ENCODE assay signal across 11 mouse cellular contexts in the genomic region with DNA sequence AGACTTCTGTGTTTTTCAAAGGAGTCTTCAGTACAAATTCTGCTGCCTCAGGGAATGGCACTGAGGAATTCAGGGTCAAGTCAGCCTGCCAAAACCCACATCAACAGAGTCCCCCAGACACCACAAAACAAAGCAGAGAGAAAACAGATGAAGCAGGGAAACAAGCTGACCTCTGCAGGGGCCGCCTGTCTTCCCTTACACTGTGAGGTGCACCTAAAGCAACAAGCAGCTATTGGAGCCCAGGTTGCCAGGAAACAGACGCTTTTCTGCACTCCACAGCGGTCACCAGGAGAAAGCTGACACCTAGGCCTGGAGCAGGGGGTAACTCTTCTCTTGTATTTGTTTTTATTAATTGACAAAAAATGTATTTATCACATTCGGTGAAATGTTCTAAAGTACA. TPM values are rescaled to one million over a fixed set of nuclear protein-coding genes. Genes with fewer than 3 reads are reported as not detected.
DNase-seq lines count a peak whose midpoint lies in the region; ATAC-seq lines count a peak whose summit lies in the region.
"Had no signal": no experiment of that assay in that cellular context is flagged by ENCODE, and none has a peak within 500 bp of the region (broad histone marks: within the 10 kb centered on the region; RNA-seq: fewer than 3 reads in every experiment).

No protein-coding gene starts in this region.

- 26% methylated on average over 4 of the region's 4 CpGs for WGBS in hindbrain, embryonic 14.5 days
- 21% methylated on average over 4 of the region's 4 CpGs for WGBS in hindbrain, embryonic 16.5 days
- WGBS in midbrain, embryonic 16.5 days = 23% methylated on average over 4 of the region's 4 CpGs

- peak; percentile 45 for DNase-seq in hindbrain, embryonic 14.5 days (ENCODE audit: low spot score)
- peak; percentile 81 for DNase-seq in embryo, embryonic 10 days (ENCODE audit: low spot score)
- peak; percentile 32 for DNase-seq in forelimb bud, embryonic 11.5 days (ENCODE audit: low read depth, low spot score)
- no peak for DNase-seq in spleen, postnatal 36 days (ENCODE audit: low spot score in 2 of 2)
- DNase-seq in urinary bladder, postnatal 10 days (ENCODE audit: low spot score) = no peak
- DNase-seq: adrenal gland, postnatal 10 days; cerebellum, adult 2 months had no signal

- H3K27me3 ChIP-seq in hindbrain, embryonic 14.5 days (ENCODE audit: control insufficient read depth, insufficient read depth, low read length) = no peaks in the 10 kb centered on the region
- no peaks in the 10 kb centered on the region for H3K27me3 ChIP-seq in hindbrain, embryonic 16.5 days (replicated peaks; ENCODE audit: control insufficient read depth, insufficient read depth, low read length)
- no peaks in the 10 kb centered on the region for H3K27me3 ChIP-seq in midbrain, embryonic 16.5 days (ENCODE audit: control insufficient read depth, insufficient read depth, low read depth, low read length)

- no peak for ATAC-seq in hindbrain, embryonic 14.5 days (ENCODE audit: low FRiP score)
- ATAC-seq in hindbrain, embryonic 16.5 days = no peak
- peak; percentile 45; the same call in 1 of the 2 replicates for ATAC-seq in midbrain, embryonic 16.5 days
- ATAC-seq: CD4-positive, CD25-positive, alpha-beta regulatory T cell, adult 4 months; Patski had no signal

- H3K27ac ChIP-seq in hindbrain, embryonic 14.5 days = no peak overlapping the region
- no peak overlapping the region for H3K27ac ChIP-seq in hindbrain, embryonic 16.5 days (ENCODE audit: low read depth, low read length)
- no peak overlapping the region for H3K27ac ChIP-seq in midbrain, embryonic 16.5 days (ENCODE audit: low read length)

- H3K9ac ChIP-seq in hindbrain, embryonic 14.5 days = no peak overlapping the region
- no peak overlapping the region for H3K9ac ChIP-seq in hindbrain, embryonic 16.5 days (ENCODE audit: low read depth, low read length)
- H3K9ac ChIP-seq in midbrain, embryonic 16.5 days (ENCODE audit: low read depth, low read length) = no peak overlapping the region

- H3K36me3 ChIP-seq in hindbrain, embryonic 14.5 days (replicated peaks; ENCODE audit: control insufficient read depth, insufficient read depth) = no peaks in the 10 kb centered on the region
- H3K36me3 ChIP-seq in hindbrain, embryonic 16.5 days (ENCODE audit: control insufficient read depth, insufficient read depth, low read length) = no peaks in the 10 kb centered on the region
- H3K36me3 ChIP-seq in midbrain, embryonic 16.5 days (ENCODE audit: control insufficient read depth, insufficient read depth, low read length) = no peaks in the 10 kb centered on the region

- H3K4me1 ChIP-seq in hindbrain, embryonic 14.5 days (replicated peaks; ENCODE audit: control insufficient read depth, insufficient read depth, low read length) = peaks cover 5% of the 10 kb centered on the region
- peaks cover 13% of the 10 kb centered on the region for H3K4me1 ChIP-seq in hindbrain, embryonic 16.5 days (ENCODE audit: control insufficient read depth, insufficient read depth, low read depth, low read length)
- peaks cover 17% of the 10 kb centered on the region for H3K4me1 ChIP-seq in midbrain, embryonic 16.5 days (ENCODE audit: control insufficient read depth, insufficient read depth, low read length)

- H3K4me3 ChIP-seq in hindbrain, embryonic 14.5 days (replicated peaks; ENCODE audit: low read length) = no peak overlapping the region
- no peak overlapping the region for H3K4me3 ChIP-seq in hindbrain, embryonic 16.5 days (ENCODE audit: low read length)
- H3K4me3 ChIP-seq in midbrain, embryonic 16.5 days (ENCODE audit: low read depth, low read length) = no peak overlapping the region

- no peak overlapping the region for H3K4me2 ChIP-seq in hindbrain, embryonic 14.5 days (replicated peaks)
- H3K4me2 ChIP-seq in hindbrain, embryonic 16.5 days (ENCODE audit: low read length) = no peak overlapping the region
- H3K4me2 ChIP-seq in midbrain, embryonic 16.5 days (ENCODE audit: low read length) = no peak overlapping the region

- H3K9me3 ChIP-seq in hindbrain, embryonic 14.5 days (ENCODE audit: control insufficient read depth, low read length) = no peaks in the 10 kb centered on the region
- H3K9me3 ChIP-seq in hindbrain, embryonic 16.5 days (ENCODE audit: control insufficient read depth, low read length) = no peaks in the 10 kb centered on the region
- no peaks in the 10 kb centered on the region for H3K9me3 ChIP-seq in midbrain, embryonic 16.5 days (replicated peaks; ENCODE audit: control insufficient read depth, low read length, poor library complexity, severe bottlenecking)

RNA-seq across cellular contexts. Expression of a gene that starts 28.5 kb away (rescaled TPM):
- polyA plus RNA-seq in hindbrain, embryonic 14.5 days (2014; fragmentation: Nextera tagmentation; extraction: Ambion mirVana) = 23.3 and 25.3 TPM in 2 replicates
- 18.1 and 20.2 TPM in 2 replicates for polyA plus RNA-seq in hindbrain, embryonic 16.5 days (2015; fragmentation: Nextera tagmentation; extraction: Ambion mirVana)
- 23.5 and 24.0 TPM in 2 replicates for polyA plus RNA-seq in midbrain, embryonic 16.5 days (2015; fragmentation: Nextera tagmentation; extraction: Ambion mirVana)
- polyA plus RNA-seq: CD4-positive, CD25-positive, alpha-beta regulatory T cell, adult 4 months; Patski had no signal

Comparison
In these comparisons a context has a peak if more than half of its experiments do, and no peak if none do; other contexts are left out.
1. DNase-seq: peak in hindbrain, embryonic 14.5 days (single experiment), embryo, embryonic 10 days (single experiment) and forelimb bud, embryonic 11.5 days (single experiment); none in spleen, postnatal 36 days (0 of 2) and urinary bladder, postnatal 10 days (single experiment).